Mouse (Mus musculus) erythroblast, embryonic 14.5 days (primary cell): ENCODE results near the gene Ppig. TPM values are rescaled to one million over a fixed set of nuclear protein-coding genes. Genes with fewer than 3 reads are reported as not detected.

ENCODE experiments used
- H3K27me3 ChIP-seq: 2 replicates; pipeline ENCODE4 v1.6.1; 2012; ENCODE audit warnings: inconsistent platforms; ENCODE audit not compliant: control insufficient read depth
- H3K36me3 ChIP-seq: 2 replicates; pipeline ENCODE4 v1.6.1; 2012; ENCODE audit warnings: mild to moderate bottlenecking, inconsistent platforms; ENCODE audit not compliant: control insufficient read depth
- H3K4me1 ChIP-seq: 2 replicates; pipeline ENCODE4 v1.6.1; 2012; ENCODE audit warnings: inconsistent platforms; ENCODE audit not compliant: control insufficient read depth
- H3K4me3 ChIP-seq: replicated peaks from 2 replicates; pipeline ENCODE3; 2012; ENCODE audit warnings: moderate library complexity, mild to moderate bottlenecking, inconsistent platforms
- H3K9me3 ChIP-seq: 2 replicates; pipeline ENCODE4 v1.6.1; 2012; ENCODE audit warnings: low read length, inconsistent platforms, mixed read lengths; ENCODE audit not compliant: control insufficient read depth
- GATA1 ChIP-seq: IDR thresholded peaks from 2 replicates; pipeline ENCODE4 v1.6.1; 2012; ENCODE audit warnings: low read length, inconsistent platforms, mixed read lengths
- TAL1 ChIP-seq: IDR thresholded peaks from 3 replicates; pipeline ENCODE4 v1.6.1; 2012; ENCODE audit warnings: low read length, inconsistent platforms, mixed read lengths
- polyA plus RNA-seq: library from polyadenylated mRNA; stranded (reverse); fragments of >175 nt; gene quantifications from 2 replicates; pipeline ENCODE4 v1.2.3, GENCODE M21; 2012

Gene Ppig
- polyA plus RNA-seq, 1 experiment = 2.5 TPM

DNA sequence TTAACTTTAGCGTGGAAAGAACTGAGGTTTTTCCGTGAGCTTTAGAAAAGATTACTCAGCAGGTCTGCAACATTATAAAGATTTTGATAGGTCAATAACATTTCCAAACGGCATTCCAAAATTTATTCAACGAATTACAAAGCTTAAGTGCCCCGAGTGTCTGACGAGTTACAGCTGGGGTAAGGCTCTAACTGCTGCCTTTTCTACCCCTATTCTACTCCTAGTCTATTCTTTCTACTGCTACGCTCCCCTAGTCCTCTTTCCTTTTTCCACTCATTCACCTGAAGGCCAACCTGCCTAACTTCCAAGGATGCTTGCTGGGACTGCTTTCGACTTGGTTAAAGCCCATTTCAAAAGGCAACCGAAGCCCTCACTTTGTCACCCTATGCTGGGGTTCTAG is 66.6 kb downstream of the Ppig start:
- H3K4me1 ChIP-seq = peaks cover 20% of the 10 kb centered on the region
- H3K9me3 ChIP-seq = no peaks in the 10 kb centered on the region
- H3K36me3 ChIP-seq = peaks cover 20% of the 10 kb centered on the region
- TF ChIP-seq TAL1 (no peak), GATA1 (no peak)
- H3K27me3 ChIP-seq = no peaks in the 10 kb centered on the region
- H3K4me3 ChIP-seq = peak overlapping the region; percentile 91

DNA sequence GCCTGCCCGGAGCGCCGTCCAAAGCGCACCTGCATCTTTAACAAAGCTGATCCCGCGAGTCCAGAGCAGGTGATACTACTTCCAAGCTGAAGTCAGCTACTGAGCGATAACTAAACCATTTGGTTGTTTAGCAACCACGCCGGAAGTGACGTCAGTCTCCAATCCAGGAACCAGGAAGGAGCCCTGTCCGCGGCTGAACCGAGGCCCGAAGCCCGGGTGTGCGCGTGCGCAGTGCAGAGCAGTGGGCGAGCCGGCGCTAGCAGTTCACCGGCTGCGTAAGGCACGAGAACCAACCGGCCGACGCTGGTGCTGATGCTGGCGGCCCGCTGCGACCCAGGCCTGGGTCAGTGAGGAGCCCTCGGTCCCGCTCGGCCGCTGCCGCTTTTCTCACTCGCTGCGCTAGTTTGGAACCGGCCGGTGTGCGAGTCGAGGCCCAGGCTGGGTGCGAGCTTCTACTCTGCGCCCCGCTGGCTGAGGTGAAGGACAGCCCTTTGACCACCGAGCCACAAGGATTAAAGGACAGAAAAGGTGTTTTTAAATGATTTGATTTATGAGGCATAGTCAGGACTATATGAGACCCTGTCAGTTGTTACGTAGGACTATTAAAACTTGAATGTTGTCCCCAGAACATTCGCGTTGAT is 67.2 kb downstream of the Ppig start, which contains the start of the genes Ccdc173 and Phospho2:
Gene Ccdc173, minus strand, starts transcription at position 147 of the 641 bp plus-strand sequence.
Gene Phospho2, plus strand, starts transcription at position 195 of the 641 bp plus-strand sequence.
- TF ChIP-seq TAL1 = no peak
- peak; percentile 15; the same call in 1 of the 2 replicates for TF ChIP-seq GATA1
- peak within 1 kb of the TSS; percentile 91 for H3K4me3 ChIP-seq
- H3K36me3 ChIP-seq = peaks cover 22% of the 10 kb centered on the region
- no peaks in the 10 kb centered on the region for H3K9me3 ChIP-seq
- peaks cover 20% of the 10 kb centered on the region for H3K4me1 ChIP-seq
- no peaks in the 10 kb centered on the region for H3K27me3 ChIP-seq

DNA sequence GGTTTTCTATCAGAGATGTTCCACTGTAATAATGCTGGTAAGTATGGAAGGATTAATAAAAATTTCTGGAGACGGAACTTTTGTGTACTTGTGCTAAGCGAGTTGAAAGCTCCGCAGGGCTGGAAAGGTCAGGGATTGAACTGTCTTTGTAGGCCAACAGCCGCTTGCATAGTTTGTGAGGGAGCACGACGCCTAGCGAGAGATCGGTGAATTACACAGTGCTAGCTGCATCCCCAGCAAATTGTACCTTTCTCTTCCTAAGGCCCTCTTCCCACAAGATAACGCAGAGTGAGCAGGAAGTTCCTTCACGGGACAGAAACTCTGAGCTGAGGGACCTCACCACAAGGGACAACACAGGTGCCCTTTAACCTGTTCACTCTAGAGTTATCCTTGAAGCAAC is 67.9 kb downstream of the Ppig start:
- Histone ChIP-seq H3K4me1 (peaks cover 20% of the 10 kb centered on the region), H3K36me3 (peaks cover 29% of the 10 kb centered on the region), H3K4me3 (peak overlapping the region; percentile 91), H3K27me3 (no peaks in the 10 kb centered on the region), H3K9me3 (no peaks in the 10 kb centered on the region)
- no peak for TF ChIP-seq TAL1
- peak; percentile 15; the same call in 1 of the 2 replicates for TF ChIP-seq GATA1

DNA sequence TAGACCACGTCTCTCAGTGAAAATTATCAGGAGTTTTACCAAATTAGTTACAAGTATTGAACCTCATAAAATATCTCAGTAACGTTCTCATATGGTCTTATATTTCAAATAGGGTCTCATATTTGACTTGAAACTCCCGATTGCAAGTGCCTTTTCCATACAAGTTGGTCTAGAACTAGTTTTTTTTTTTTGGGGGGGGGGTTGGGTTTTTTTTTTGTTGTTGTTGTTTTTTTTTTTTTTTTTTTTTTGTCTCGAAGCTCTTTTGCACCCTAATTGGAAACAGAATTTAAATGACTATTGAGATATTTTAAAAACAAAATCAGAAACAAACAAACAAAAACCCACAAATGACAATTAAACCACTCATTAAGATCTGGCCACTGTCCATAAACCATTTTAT is 68.4 kb downstream of the Ppig start:
- peaks cover 20% of the 10 kb centered on the region for H3K4me1 ChIP-seq
- H3K4me3 ChIP-seq = peak overlapping the region; percentile 91
- H3K27me3 ChIP-seq = no peaks in the 10 kb centered on the region
- no peaks in the 10 kb centered on the region for H3K9me3 ChIP-seq
- peaks cover 33% of the 10 kb centered on the region for H3K36me3 ChIP-seq
- TF ChIP-seq TAL1 = no peak
- no peak for TF ChIP-seq GATA1

DNA sequence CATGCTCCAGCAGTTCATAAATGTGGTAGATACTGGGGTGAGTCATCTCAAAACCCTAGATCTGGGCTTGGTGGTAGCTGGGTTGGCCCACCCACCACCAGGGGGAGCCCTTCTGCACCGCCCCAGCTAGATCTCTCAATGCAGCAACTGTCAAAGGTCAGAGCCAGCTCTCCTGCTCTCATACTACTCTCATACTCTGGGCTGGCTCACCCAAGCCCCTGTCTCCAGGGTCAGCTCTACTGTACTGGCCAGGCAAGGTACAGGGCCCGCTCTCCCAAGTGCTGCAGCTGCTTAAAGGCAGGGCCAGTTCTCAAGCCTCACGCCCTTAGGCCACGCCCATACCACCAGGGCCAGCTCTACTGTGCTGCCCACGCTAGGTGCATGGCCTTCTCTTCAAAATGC is 80.6 kb downstream of the Ppig start:
- TF ChIP-seq GATA1 = no peak
- no peak for TF ChIP-seq TAL1
- peaks cover 28% of the 10 kb centered on the region for H3K4me1 ChIP-seq
- H3K4me3 ChIP-seq = peak overlapping the region; percentile 53
- H3K36me3 ChIP-seq = peaks cover under 1% of the 10 kb centered on the region
- H3K9me3 ChIP-seq = no peaks in the 10 kb centered on the region
- no peaks in the 10 kb centered on the region for H3K27me3 ChIP-seq

Other genes with a start within 250 kb of the Ppig start
- not detected in 2 replicates for gene Lrp2, start 136.5 kb upstream of the Ppig start, polyA plus RNA-seq
- gene Bbs5, start 75.4 kb upstream of the Ppig start, polyA plus RNA-seq = not detected in 2 replicates
- not detected in 2 replicates for gene Klhl41, start 52.4 kb upstream of the Ppig start, polyA plus RNA-seq
- 0.01 TPM in 1 of 2 replicates, not detected in the other for gene Fastkd1, start 9.0 kb upstream of the Ppig start, polyA plus RNA-seq
- gene Ccdc173, start 67.0 kb downstream of the Ppig start, polyA plus RNA-seq = not detected in 2 replicates
- gene Phospho2, start 67.1 kb downstream of the Ppig start, polyA plus RNA-seq = 0.64 and 0.77 TPM in 2 replicates
- 0.05 and 0.09 TPM in 2 replicates for gene Klhl23, start 99.4 kb downstream of the Ppig start, polyA plus RNA-seq
- gene Ssb, start 139.0 kb downstream of the Ppig start, polyA plus RNA-seq = 1.2 and 1.5 TPM in 2 replicates
- 11.6 and 13.1 TPM in 2 replicates for gene Mettl5, start 163.1 kb downstream of the Ppig start, polyA plus RNA-seq
- 0.38 and 0.43 TPM in 2 replicates for gene Ubr3, start 174.7 kb downstream of the Ppig start, polyA plus RNA-seq